Mouse (Mus musculus) midbrain, embryonic 12.5 days (tissue): ENCODE results near the gene Rpusd1. TPM values are rescaled to one million over a fixed set of nuclear protein-coding genes. Genes with fewer than 3 reads are reported as not detected.

ENCODE experiments used
- ATAC-seq: fragments of 200-750 bp; cut with Nextera tagmentation; 2 replicates; pipeline ENCODE4 v1.8.0; 2017; ENCODE audit warnings: low read depth, moderate TSS enrichment, moderate library complexity; ENCODE audit not compliant: low FRiP score
- H3K27ac ChIP-seq: fragments of 300-500 bp; sonication (generic); replicated peaks from 2 replicates; pipeline ENCODE4 v1.5.1; 2016; ENCODE audit warnings: mild to moderate bottlenecking
- H3K27me3 ChIP-seq: fragments of 300-500 bp; sonication (generic); 2 replicates; pipeline ENCODE4 v1.6.1; 2016; ENCODE audit warnings: mild to moderate bottlenecking
- H3K36me3 ChIP-seq: fragments of 300-500 bp; sonication (generic); 2 replicates; pipeline ENCODE4 v1.6.1; 2016
- H3K4me1 ChIP-seq: fragments of 300-500 bp; sonication (generic); 2 replicates; pipeline ENCODE4 v1.6.1; 2016
- H3K4me2 ChIP-seq: fragments of 300-500 bp; sonication (generic); replicated peaks from 2 replicates; pipeline ENCODE4 v1.6.1; 2016; ENCODE audit warnings: mild to moderate bottlenecking, moderate library complexity
- H3K4me3 ChIP-seq: fragments of 300-500 bp; sonication (generic); 2 replicates; pipeline ENCODE4 v1.5.1; 2016; ENCODE audit warnings: mild to moderate bottlenecking
- H3K9ac ChIP-seq: fragments of 300-500 bp; sonication (generic); replicated peaks from 2 replicates; pipeline ENCODE4 v1.6.1; 2016; ENCODE audit warnings: mild to moderate bottlenecking, moderate library complexity
- H3K9me3 ChIP-seq: fragments of 300-500 bp; sonication (generic); 2 replicates; pipeline ENCODE4 v1.6.1; 2016; ENCODE audit warnings: mild to moderate bottlenecking
- WGBS: fragments of 180-500 bp; shearing (Covaris S2); methylation state at CpG from one replicate; pipeline ENCODE4 v1.1.7; 2016; 5-methylcytosine and 5-hydroxymethylcytosine counted together
- microRNA-seq: library from miRNA; unstranded; fragments of <30 nt; microRNA quantifications from one replicate; pipeline ENCODE4, GENCODE M21; 2017
- polyA plus RNA-seq: library from polyadenylated mRNA; unstranded; fragments of >200 nt; fragmentation: Nextera tagmentation; extraction: Ambion mirVana; gene quantifications from 2 replicates; pipeline ENCODE4 v1.2.1, GENCODE M21; 2016

The Rpusd1 gene
- polyA plus RNA-seq, 1 experiment from 2014 or later, result 19.4 TPM

DNA sequence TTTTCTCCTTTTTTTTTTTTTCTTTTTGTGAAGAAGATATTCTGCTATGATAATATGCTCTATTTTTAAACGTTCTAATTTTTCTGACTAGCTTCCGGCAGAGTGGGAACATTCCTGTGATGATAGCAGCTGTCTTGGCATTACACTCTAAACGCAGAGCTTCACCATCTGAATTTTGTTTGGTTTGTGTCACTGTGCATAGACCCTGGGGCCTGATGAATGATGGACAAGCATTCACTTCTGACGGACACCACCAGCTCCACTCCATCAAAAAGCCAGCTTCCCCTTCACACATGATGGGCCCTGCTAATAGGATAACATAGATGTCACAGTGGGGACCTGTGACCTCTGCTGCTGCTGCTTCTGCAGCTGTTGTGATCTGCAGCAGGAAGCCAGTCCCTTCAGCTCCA is 34.1 kb downstream of the Rpusd1 start:
- Histone ChIP-seq H3K9me3 (no peaks in the 10 kb centered on the region), H3K27me3 (peaks cover 49% of the 10 kb centered on the region), H3K36me3 (no peaks in the 10 kb centered on the region), H3K4me1 (peaks cover 6% of the 10 kb centered on the region; the same call in 1 of the 2 replicates), H3K4me2 (no peak overlapping the region), H3K9ac (no peak overlapping the region), H3K27ac (no peak overlapping the region), H3K4me3 (no peak overlapping the region)
- 37% methylated on average over 4 of the region's 4 CpGs for WGBS
- no peak for ATAC-seq

GRCm38 (mm10) chr17:25762591-25762990 is 35.1 kb downstream of the Rpusd1 start:
- H3K4me2 ChIP-seq, result no peak overlapping the region
- H3K36me3 ChIP-seq, result no peaks in the 10 kb centered on the region
- no peak overlapping the region for H3K4me3 ChIP-seq
- no peak overlapping the region for H3K27ac ChIP-seq
- no peak for ATAC-seq
- H3K27me3 ChIP-seq, result peaks cover 50% of the 10 kb centered on the region
- WGBS, result 30% methylated on average over 3 of the region's 3 CpGs
- H3K9ac ChIP-seq, result no peak overlapping the region
- H3K9me3 ChIP-seq, result no peaks in the 10 kb centered on the region
- H3K4me1 ChIP-seq, result peaks cover 6% of the 10 kb centered on the region; the same call in 1 of the 2 replicates

DNA sequence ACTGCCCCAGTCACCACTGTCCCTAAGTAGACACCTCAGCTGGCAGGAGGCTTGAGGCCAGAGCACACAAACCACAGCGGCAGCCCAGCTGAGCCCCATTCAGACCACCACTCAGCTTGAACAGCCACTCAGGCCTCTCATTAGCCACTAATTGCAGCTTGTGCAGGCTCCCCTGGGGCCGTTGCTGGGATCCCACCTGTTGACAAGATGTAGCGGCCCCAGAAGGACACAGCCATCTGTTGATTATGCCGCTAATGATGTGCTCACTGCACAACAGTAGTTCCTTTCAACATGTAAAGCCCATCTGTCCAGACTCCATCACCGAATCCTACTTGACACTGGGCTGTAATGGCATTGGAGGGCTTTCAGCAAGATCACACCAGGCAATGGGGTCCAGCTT is 38.4 kb downstream of the Rpusd1 start:
- 54% methylated on average over 5 of the region's 5 CpGs for WGBS
- ATAC-seq, result peak; percentile 44; the same call in 1 of the 2 replicates
- Histone ChIP-seq H3K9me3 (no peaks in the 10 kb centered on the region), H3K9ac (no peak overlapping the region), H3K36me3 (no peaks in the 10 kb centered on the region), H3K4me2 (no peak overlapping the region), H3K4me3 (no peak overlapping the region), H3K4me1 (peaks cover 6% of the 10 kb centered on the region; the same call in 1 of the 2 replicates), H3K27me3 (peaks cover 47% of the 10 kb centered on the region), H3K27ac (no peak overlapping the region)

DNA sequence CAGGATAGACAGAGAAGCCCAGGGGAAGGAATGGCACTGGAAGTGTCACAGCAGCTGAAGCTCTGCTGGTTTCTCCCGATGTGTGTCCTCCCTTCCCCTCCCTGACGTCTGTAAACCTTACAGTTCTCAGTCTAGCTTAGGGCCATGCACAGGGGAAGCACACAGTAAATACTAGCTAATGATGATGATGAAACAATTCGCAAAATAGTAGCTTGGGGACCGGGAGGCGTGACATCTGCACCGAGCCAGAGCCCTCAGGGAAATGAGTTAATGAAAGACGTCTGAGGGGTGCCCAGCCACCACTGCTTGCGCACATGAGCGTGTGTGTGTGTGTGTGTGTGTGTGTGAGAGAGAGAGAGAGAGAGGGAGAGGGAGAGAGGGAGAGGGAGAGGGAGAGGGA is 41.9 kb downstream of the Rpusd1 start:
- Histone ChIP-seq H3K9ac (no peak overlapping the region), H3K4me2 (no peak overlapping the region), H3K27ac (no peak overlapping the region), H3K27me3 (peaks cover 47% of the 10 kb centered on the region), H3K4me1 (peaks cover 11% of the 10 kb centered on the region), H3K4me3 (no peak overlapping the region), H3K36me3 (no peaks in the 10 kb centered on the region), H3K9me3 (no peaks in the 10 kb centered on the region)
- 73% methylated on average over 9 of the region's 9 CpGs for WGBS
- no peak for ATAC-seq

- H3K36me3 ChIP-seq, result 0 out of 2 replicates have a peak, but pooled peaks cover 10% of the 10 kb centered on the region
- under 1% methylated on average over 37 of the region's 37 CpGs for WGBS
- H3K9me3 ChIP-seq, result no peaks in the 10 kb centered on the region
- peak within 1 kb of the TSS; percentile 81 for H3K9ac ChIP-seq
- ATAC-seq, result peak; percentile 89
- peak within 1 kb of the TSS; percentile 71 for H3K4me3 ChIP-seq
- H3K27ac ChIP-seq, result no peak within 1 kb of the TSS
- H3K27me3 ChIP-seq, result peaks cover 19% of the 10 kb centered on the region
- H3K4me1 ChIP-seq, result peaks cover 10% of the 10 kb centered on the region
- H3K4me2 ChIP-seq, result peak within 1 kb of the TSS; percentile 84
Observed at GRCm38 (mm10) chr17:25773549-25774120, 46.2 kb downstream of the Rpusd1 start, which contains the start of gene Narfl. Narfl (plus strand) TSS chr17:25773776.

- no peaks in the 10 kb centered on the region for H3K9me3 ChIP-seq
- no peak overlapping the region for H3K4me3 ChIP-seq
- peaks cover 5% of the 10 kb centered on the region; the same call in 1 of the 2 replicates for H3K27me3 ChIP-seq
- no peak overlapping the region for H3K4me2 ChIP-seq
- 80% methylated on average over 10 of the region's 10 CpGs for WGBS
- ATAC-seq, result no peak
- H3K27ac ChIP-seq, result no peak overlapping the region
- peaks cover 19% of the 10 kb centered on the region for H3K36me3 ChIP-seq
- no peak overlapping the region for H3K9ac ChIP-seq
- H3K4me1 ChIP-seq, result peaks cover 10% of the 10 kb centered on the region
Observed at GRCm38 (mm10) chr17:25775318-25776062, 48.0 kb downstream of the Rpusd1 start.

GRCm38 (mm10) chr17:25777948-25778347 is 50.5 kb downstream of the Rpusd1 start:
- Histone ChIP-seq H3K4me1 (peaks cover 11% of the 10 kb centered on the region), H3K4me3 (no peak overlapping the region), H3K27ac (no peak overlapping the region), H3K36me3 (peaks cover 44% of the 10 kb centered on the region), H3K4me2 (no peak overlapping the region), H3K9ac (no peak overlapping the region), H3K9me3 (no peaks in the 10 kb centered on the region), H3K27me3 (no peaks in the 10 kb centered on the region)
- WGBS, result 95% methylated on average over 5 of the region's 5 CpGs
- ATAC-seq, result no peak

Small RNA genes within 50 kb of the gene (microRNA-seq; reads per million reads assigned to microRNA genes)
- gene Gm25083, result not detected
- gene Mir6966, result not detected

Other genes with a start within 250 kb of the Rpusd1 start
- gene Sstr5, start 230.4 kb upstream of the Rpusd1 start, polyA plus RNA-seq, result 0.11 TPM in 1 of 2 replicates, not detected in the other
- gene Sox8, start 157.0 kb upstream of the Rpusd1 start, polyA plus RNA-seq, result 3.2 and 4.7 TPM in 2 replicates
- 20.5 and 21.5 TPM in 2 replicates for gene Lmf1, start 148.6 kb upstream of the Rpusd1 start, polyA plus RNA-seq
- gene Gng13, start 10.5 kb upstream of the Rpusd1 start, polyA plus RNA-seq, result 0.85 and 1.5 TPM in 2 replicates
- gene Chtf18, start 251 bp upstream of the Rpusd1 start, polyA plus RNA-seq, result 31.4 and 34.5 TPM in 2 replicates
- gene Mslnl, start 8.4 kb downstream of the Rpusd1 start, polyA plus RNA-seq, result not detected in 2 replicates
- 0.19 and 0.27 TPM in 2 replicates for gene Msln, start 26.7 kb downstream of the Rpusd1 start, polyA plus RNA-seq
- 24.8 and 24.9 TPM in 2 replicates for gene Narfl, start 46.1 kb downstream of the Rpusd1 start, polyA plus RNA-seq
- gene Haghl, start 58.0 kb downstream of the Rpusd1 start, polyA plus RNA-seq, result 114 and 116 TPM in 2 replicates
- 0.40 and 0.68 TPM in 2 replicates for gene Ccdc78, start 58.9 kb downstream of the Rpusd1 start, polyA plus RNA-seq
- 81.8 and 86.1 TPM in 2 replicates for gene Fam173a, start 65.2 kb downstream of the Rpusd1 start, polyA plus RNA-seq
- not detected in 2 replicates for gene AC134908.4, start 68.0 kb downstream of the Rpusd1 start, polyA plus RNA-seq
- gene Metrn, start 69.5 kb downstream of the Rpusd1 start, polyA plus RNA-seq, result 59.1 and 68.8 TPM in 2 replicates
- gene Fbxl16, start 81.4 kb downstream of the Rpusd1 start, polyA plus RNA-seq, result 24.8 and 29.4 TPM in 2 replicates
- 28.3 and 28.5 TPM in 2 replicates for gene Wdr24, start 96.0 kb downstream of the Rpusd1 start, polyA plus RNA-seq
- gene Jmjd8, start 101.2 kb downstream of the Rpusd1 start, polyA plus RNA-seq, result 70.7 and 71.1 TPM in 2 replicates
- 277 and 283 TPM in 2 replicates for gene Stub1, start 105.7 kb downstream of the Rpusd1 start, polyA plus RNA-seq
- 5.8 and 6.0 TPM in 2 replicates for gene Rhbdl1, start 109.6 kb downstream of the Rpusd1 start, polyA plus RNA-seq
- 2.5 and 3.7 TPM in 2 replicates for gene Gm20683, start 114.1 kb downstream of the Rpusd1 start, polyA plus RNA-seq
- 17.7 and 21.1 TPM in 2 replicates for gene Rhot2, start 117.2 kb downstream of the Rpusd1 start, polyA plus RNA-seq
- gene Wdr90, start 133.8 kb downstream of the Rpusd1 start, polyA plus RNA-seq, result 38.1 and 38.5 TPM in 2 replicates
- 6.8 and 8.5 TPM in 2 replicates for gene Mcrip2, start 141.1 kb downstream of the Rpusd1 start, polyA plus RNA-seq
- 59.5 and 65.2 TPM in 2 replicates for gene Mettl26, start 147.4 kb downstream of the Rpusd1 start, polyA plus RNA-seq
- 0.52 and 0.60 TPM in 2 replicates for gene Wfikkn1, start 153.2 kb downstream of the Rpusd1 start, polyA plus RNA-seq
- gene Rab40c, start 192.1 kb downstream of the Rpusd1 start, polyA plus RNA-seq, result 38.0 and 38.8 TPM in 2 replicates
- gene Pigq, start 217.3 kb downstream of the Rpusd1 start, polyA plus RNA-seq, result 54.1 and 54.5 TPM in 2 replicates
- 0.26 and 0.61 TPM in 2 replicates for gene Nhlrc4, start 217.3 kb downstream of the Rpusd1 start, polyA plus RNA-seq
- 0.13 and 0.14 TPM in 2 replicates for gene A930017K11Rik, start 224.9 kb downstream of the Rpusd1 start, polyA plus RNA-seq